Mouse (Mus musculus) cerebellum, adult 11-12 months (tissue): ENCODE data around the gene Ndufs2.

Experiments used
- DNase-seq: peaks from one replicate; pipeline ENCODE4 v3.0.0; 2022

Gene Ndufs2

DNA sequence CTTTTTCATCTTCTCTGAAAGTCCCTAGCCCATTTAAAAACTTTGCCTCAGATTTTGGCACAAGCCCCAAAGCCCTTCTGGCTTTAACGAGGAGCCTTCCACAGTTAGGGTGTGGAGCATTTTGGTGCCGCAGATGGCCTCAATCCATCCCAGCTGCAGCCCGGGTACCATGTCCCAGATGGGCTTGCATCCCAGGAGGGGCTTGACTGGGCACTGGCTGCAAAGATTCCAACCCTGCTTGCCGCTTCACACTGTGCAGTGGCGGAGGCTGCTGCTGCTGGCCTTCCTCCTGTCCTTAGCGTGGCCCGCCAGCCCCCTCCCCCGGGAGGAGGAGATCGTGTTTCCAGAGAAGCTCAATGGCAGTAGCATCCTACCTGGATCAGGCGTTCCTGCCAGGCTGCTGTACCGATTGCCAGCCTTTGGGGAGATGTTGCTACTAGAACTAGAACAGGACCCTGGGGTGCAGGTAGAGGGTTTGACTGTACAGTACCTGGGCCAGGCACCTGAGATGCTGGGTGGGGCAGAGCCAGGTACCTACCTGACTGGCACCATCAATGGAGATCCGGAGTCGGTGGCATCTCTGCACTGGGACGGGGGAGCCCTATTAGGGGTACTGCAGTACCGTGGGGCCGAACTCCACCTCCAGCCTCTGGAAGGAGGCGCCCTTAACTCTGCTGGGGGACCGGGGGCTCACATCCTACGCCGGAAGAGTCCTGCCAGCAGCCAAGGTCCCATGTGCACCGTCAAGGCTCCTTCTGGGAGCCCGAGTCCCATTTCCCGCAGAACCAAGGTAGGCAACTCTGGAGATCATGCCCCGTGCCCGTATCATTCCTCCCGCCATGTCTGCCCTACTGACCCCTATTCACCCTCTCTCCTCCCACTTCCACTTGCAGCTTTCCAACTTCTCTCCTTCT is at the start of gene Ndufs2:
Gene Ndufs2, minus strand, starts transcription at position 709 of the 914 bp plus-strand sequence.
- no peak for DNase-seq

DNA sequence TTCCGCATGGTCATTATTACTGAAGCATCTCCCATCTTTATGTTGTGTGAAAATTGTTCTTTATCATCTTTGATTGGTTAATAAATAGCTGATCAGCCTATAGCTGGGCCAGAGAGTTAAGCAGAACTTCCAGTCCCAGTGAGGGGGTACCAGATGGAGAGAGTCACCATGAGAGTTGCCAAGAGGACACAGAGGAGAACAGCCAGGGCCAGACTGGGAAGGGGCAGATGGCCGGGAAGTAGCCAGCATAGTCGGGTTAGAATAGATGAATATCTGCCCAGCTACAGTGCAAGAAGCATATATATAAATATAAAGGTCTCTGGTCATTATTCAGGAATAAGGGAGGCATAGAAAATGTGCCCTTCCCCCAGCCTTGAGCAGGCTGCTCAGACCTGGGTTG is 47.0 kb upstream of the Ndufs2 start:
- DNase-seq = no peak

DNA sequence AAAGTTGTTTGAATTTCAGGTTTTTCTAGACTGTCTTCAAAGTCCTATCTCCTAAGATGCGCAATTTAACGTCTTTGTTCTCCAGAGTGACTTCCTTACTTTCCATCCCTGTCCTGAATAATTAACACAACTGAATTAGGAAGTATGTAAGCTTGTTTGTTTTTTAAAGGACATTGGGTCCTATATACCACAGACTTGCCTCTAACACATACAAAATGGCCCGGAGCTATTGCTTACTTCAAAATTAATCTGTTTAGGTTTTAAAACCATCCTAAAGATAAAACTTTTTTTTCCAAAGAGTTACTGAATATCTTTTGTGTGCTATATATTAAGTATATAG is 43.8 kb upstream of the Ndufs2 start:
- DNase-seq = no peak

DNA sequence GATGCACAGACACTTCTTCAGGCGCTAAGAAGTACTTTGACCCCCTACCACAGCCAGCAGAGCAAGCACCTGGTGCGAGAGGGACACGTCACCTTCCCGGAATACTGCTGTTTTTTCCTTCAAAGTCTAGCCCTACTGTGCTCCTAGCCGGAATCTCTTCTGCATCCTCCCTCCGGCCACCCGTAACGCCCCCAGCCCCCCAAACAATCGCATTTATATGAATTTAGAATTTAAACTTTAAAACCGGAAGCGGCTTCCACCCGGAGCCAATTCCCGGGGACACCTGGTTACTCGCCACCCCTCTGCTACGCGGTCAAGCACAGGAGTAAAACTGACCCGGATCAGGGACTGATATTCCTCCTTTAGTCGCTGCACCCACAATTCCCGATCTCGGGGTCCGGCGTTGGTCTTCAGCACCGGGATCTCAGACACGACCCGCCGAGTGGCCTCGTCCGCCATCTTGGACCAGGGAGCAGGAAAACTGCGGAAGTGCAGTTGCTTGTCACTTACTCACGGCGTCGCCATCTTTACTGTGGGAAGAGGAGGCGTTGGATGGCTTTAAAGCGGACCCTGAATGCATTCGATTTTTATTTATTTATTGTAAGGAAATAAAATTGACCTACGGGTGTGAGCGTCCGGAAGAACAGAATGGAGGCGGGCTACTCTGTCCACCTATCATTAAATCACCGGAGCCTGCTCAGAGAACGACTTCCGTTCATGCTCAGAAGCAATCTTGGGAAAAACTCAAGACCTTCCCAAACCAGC is 43.3 kb upstream of the Ndufs2 start, which contains the start of gene Ufc1:
Gene Ufc1, minus strand, starts transcription at position 727 of the 765 bp plus-strand sequence.
- DNase-seq = peak; percentile 88

DNA sequence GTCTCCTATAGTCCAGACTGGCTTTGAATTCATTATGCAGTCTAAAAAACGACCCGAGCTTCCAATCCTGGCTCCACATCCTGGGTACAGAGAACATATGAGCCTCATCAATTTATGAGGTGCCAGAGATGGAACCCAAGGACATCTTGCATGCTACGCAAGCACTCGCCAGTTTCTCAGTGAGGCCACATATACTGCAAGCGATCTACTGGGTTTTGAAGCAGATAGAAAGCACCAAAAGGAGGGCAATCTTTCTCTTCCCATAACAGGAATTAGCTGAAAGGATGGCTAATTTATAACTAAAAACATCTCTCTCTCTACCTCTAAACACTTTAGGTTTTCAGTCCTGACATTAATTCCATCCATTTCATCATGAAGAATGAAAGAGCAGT is 42.7 kb upstream of the Ndufs2 start:
- no peak for DNase-seq

DNA sequence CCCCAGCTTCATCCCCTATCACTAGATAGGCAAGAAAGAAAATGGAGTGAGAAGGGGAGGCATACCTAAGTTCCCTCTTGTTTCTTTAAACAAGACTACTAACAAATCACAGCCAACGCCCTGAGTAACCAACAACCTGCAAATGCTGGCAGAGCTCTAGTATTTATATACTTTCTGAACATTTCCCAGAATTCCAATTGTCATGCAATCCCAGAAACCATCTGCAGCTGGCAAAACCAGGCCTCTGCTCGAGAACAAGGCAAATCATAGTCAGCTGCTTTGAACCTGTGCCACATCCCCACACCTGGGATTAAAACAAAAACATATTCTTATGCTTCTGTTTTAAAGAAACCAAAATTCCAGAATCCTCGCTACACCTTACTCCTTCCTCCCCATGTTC is 42.2 kb upstream of the Ndufs2 start:
- DNase-seq = no peak

DNA sequence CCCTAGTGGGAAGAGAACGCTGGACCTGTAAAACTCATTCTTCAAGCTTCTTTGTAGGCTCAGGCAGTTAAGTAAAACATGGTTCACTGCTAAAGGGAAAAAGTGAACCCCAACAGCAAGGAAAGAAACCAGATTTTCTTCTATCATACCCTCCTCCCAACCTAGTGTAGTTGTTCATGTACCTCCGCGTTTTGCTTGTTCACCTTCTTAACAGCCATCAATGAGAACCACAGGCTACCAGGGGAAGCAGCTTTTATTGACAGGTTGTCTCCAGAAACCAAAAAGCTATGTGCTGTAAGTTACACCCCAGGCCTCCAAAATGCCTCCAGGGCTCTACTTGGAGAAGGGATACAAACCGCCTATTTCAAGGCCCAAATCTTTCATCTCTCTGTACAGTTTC is 37.1 kb upstream of the Ndufs2 start:
- DNase-seq = peak; percentile 26

DNA sequence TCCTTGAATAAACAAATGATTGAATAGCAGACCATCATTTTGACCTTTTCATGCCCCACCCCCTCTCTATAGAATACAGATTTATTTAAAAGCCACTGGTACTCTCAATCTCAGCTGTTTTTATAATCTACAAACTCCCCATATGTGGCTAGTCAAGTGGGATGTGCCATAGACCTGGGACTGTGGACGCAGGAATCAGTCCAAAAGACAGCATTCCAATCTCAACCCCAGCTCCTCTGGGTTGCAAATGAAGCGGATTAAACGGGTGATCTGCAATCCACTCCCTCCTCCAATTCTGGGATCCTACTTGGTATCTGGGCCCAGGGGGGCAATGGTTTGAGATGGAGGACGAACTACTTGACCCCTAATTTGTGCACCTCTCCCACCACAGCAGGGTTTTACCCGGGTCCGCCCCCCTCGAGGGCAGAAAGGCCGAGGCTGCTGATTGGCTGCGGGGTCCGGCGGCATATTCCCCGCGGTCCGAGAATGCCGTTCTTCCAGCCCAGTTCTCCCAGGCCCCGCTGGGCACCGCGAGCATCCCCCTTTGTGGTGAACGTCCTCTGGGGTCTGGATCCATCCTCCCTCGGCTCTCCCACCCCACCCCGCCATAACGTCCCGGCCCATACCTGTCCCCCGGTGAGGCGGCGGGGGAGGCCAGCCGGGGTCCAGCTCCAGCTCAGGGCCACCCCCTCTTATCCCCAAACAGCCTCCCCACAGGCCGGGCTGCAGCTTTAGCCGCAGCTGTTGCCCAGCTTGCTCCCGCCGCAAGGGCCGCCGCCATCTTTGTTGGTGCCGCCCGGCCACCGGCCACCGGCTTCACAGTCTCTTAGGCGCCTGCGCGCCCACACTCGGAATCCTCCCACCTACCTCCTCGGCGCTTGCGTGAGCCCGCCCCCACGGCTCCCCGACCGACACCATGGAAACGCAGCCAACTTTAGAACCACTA is 36.2 kb upstream of the Ndufs2 start, which contains the start of gene Usp21:
Gene Usp21, minus strand, starts transcription at position 856 of the 946 bp plus-strand sequence.
- peak; percentile 95 for DNase-seq

DNA sequence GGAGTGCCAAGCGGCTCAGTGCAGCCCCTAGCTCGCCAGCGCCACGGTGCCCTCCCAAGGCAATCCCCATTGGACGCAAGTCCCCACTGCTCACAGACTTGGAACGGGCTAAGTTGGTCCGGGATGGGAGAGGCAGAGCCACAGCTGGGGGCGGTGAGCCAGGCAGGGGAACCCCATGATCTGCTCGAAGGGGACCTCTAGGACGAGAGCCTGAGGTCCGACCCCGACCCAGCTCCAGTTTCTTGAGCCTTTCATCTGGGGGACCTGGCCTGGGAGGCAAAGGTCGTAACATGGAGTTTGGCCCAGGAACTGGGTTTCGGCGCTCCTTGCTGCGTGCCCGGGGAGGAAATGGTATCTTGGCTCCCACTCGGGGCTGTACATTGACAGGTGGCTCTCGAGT is 35.3 kb upstream of the Ndufs2 start:
- DNase-seq = peak; percentile 66

DNA sequence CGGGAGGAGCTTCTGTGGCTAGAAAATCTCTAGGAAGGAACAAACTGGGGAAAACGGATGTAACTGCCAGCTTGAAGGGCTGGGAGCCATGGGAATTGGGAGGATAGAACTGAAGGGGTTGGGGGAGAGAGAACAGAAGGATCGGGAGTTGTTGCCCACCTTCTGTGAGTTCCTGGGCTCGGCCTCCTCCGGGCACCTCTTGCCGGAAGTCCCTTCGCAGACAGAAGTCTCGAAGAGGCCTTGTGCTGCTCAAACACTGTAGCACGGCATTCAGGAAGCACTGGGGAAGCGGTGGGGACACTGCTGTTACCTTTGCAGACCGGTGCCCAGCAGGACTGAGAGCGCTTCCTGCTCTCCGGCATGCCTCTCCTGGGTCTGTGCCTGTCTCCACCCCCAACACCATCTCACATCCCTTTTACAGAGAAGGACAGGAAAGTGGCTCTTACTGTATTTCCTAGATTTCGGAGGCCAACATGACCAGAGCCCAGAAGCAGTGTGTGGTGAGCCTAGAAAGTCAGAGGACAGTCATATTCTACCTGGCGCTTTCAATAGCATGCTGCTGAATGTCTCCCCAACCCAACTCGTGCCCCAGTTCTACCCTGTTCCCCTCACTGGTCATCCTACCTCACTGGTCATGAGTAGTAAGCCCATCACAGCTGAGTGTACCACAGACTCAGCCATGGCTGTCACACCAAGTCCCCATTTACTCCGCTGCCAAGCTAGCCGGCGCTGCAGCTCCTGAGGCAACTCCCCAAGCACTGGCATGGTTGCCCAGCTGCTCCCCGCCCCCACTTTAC is 34.1 kb upstream of the Ndufs2 start:
- peak; percentile 23 for DNase-seq

DNA sequence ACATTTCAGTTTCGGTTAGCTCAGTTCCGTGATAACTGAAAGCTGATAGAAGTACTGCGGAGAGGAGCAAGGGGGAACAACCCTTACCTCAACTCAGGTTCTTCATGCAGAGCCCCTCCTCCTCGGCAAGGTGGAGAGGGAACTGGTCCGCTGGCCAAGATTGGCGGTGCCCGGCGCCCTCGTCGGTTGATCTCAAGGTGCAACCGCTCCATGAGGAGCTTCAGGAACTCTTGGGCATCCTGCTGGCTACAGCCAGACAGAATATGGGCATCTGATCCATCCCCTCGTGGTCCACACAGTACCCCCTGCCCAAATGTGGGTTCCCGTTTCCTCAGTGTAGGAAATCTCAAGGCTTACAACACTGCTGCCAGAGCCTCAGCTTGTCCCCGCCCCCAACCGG is 33.3 kb upstream of the Ndufs2 start:
- DNase-seq = peak; percentile 28

DNA sequence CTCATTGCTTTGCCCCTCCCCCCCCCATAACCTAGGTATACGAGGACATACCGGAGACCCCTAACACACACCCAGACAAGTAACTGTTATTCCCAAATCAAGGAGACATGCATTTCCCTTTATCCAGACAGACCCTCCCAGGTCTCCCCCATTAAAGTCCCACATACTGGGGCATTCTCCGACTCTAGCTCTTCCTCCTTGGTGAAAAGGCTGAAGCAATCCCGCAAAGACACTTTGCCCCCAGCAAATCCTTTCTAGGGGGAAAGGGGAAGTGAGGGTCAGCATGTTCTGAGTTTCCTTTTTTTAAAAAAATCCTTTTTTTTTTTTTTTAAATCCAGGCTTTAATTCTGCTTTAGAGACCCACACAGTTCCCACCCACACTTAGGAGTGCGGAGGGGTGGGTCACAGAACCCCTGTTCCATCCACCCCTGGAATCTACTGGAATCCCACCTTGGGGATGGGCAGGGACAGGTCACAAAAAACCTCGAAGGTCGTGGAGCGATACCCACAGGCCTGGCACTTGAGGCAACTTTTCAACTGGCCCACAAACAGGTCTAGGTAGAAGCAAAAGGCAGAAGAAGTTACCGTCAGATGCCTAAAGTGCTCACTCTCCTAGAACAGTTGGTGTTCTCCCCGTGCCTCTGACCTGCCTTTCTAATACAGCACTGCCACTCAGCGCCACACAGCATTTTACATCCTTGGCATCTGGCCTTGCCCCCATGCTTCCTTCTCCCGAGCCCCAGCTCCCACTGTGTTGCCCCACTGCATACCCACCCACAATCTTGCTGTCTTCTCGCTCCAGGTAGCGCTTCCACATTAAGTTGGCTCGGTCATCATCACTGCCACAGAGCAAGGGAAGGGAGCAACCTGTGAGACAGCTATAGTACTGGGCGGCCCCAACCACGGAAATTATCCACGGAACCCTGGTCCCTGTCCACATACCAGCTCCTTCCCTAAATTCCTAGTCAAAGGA is 32.3 kb upstream of the Ndufs2 start:
- DNase-seq = peak; percentile 34

DNA sequence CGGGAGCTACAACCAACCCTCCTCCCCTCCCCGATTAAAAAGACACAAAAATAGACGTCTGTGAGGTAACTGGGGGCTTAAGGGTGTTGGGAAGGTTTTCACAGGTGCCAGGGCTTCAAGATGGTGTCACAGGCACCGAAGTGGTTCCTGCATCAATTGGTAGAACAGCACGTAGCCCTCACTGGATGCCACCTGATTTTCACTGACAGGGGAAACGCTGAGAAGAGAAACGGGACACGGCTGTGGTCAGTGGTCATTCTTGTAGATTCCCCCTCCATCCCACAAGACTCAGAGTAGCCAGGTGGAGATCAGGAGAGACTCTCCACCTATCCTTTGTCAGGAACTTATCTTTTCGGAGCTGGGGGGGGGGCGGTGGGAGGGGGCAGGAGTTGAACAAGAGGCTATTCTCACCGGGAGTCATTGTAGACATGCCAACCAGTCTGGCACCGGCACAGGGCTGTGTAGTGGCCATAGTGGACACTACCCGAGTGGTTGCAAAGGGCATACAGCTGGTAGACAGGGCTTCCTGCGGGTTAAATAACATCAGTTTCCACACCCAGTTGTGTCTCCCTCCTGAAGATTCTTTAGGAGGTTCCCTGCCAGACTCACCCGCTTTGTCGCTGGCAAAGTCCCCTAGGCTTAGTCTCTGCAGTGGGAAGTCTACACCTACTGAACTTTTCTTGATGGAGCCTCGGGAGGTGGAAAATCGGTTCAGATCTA is 31.1 kb upstream of the Ndufs2 start:
- peak; percentile 52 for DNase-seq

DNA sequence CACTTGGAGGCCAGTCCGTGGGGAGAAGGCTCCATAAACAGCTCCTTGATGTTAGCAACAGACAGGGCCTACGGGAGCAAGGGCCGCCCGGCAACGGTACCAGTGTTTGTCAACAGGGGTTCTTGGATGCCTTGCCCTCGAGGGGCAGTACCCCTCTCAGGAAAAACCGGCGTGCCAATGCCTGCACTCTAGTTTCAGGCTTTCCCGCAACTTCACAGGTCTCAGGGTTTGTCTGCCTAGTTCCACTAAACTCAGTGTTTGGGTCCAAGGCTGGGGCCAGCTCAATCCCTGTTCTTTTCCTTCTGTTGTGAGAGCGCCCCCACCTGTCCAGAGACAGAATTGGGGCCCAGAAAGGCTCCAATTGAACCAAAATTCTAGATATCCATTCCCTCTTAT is 30.3 kb upstream of the Ndufs2 start:
- DNase-seq = peak; percentile 72

DNA sequence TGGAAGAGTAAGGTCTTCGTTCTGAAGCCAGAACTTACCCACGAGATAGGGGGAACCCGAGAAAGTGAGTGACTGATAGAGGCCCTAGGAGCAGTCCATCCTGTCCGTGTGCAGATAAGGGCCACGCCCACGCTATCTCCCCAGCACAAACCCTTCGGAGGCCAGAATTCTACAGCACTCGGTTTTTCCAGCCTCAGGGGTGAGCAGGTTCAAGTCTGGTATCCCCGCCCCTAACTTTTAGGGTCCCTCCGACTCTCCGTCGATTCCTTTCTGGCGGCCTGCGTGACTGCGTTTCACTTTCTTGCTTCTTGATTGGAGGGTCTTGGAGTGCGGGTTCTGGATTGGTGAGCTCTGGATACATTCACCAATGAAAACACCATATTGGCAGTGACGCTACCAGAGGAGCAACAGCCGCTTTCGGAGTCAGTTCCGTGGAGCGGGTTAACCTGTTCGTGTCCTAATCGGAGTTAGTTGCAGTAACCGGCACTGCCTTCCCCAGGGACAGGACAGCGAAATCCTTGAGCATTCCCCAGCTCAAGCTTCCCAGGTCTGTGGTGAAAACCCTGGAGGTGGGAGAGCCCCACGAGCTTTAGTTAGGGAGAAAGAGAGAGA is 29.8 kb upstream of the Ndufs2 start, which contains the start of gene Ppox:
Gene Ppox, minus strand, starts transcription at position 271 of the 612 bp plus-strand sequence.
- DNase-seq = peak; percentile 94

DNA sequence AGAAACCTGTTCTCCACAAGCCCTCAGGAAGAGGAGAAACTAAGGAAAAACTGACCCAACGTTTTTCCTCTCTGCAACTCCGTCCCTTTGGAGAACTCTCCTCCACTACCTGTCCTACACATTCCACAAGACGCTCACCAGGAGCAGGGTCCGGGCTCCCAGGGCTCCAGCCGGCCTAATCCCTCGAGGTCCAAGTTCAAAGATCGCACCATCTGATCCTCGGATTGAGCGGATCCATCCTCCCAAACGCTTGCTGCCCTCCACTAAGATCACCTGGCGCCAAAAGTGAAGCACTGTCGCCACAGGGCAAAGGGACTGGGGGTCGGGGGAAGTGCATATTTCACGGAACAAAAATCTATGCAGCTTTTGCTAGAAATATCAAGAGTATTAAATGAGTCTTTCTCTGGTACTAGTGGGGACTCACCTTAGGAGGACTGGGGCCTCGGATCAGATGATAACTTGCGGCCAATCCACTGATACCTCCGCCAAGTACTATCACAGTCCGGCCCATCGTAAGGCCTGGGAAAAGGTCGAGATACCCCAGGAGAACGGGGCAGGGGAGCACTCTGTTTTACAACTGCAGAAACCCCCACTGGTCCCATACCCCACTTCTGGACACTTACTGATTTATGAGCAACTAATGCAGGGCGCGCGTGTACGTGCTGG is 29.2 kb upstream of the Ndufs2 start:
- DNase-seq = peak; percentile 39

DNA sequence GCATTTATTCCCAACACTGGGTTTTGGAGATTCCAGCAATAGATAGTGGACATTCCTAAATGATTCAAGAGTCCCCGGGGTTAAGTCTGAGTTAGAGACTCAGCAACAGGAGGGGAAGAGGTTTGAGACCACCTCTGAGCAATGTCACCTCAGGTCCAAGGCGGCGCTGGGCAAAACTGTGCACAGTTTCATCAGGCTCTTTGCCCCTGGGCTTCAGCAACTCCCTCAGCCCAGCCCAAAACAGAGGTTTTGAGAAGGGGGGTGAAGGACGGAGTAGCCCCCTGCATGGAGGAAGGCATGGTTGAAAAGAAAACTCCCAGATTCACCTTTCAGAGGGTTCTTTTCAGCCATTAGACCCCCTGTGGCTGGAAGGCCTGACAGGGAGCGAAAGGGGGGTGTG is 28.5 kb upstream of the Ndufs2 start:
- peak; percentile 33 for DNase-seq

DNA sequence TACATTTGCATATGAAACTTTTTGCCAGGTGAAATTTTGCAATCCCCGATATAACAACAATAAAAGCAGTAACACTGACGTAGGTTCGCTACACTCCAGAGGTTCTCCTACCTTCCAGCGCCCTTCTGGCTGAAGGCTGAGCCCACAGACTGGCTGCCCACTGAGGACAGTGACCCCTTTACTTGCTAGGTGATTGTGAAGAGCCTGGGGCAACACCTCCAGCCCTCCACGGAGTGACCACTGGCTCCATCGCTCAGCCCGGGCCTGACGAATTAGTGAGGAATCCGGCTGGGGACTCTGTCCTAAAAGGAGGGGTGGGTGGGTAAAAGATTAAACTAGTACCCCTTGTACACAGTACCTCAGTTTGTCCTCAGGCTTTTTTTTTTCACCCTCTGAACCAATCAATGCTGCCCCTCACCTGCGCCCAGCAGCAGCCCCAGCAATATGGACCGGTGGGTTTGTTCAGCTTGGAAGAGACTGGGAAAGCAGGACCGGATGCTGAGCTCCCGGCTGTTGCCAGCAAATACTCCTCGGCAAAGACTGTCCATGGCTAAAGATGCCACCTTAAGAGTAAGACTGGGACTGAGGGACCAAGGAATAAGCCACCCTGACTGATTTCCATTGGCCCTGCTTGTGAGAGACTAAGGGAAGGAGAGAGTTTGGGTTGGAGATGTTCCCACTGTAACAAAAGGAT is 28.0 kb upstream of the Ndufs2 start:
- peak; percentile 23 for DNase-seq
